ENCODE assay signal across 8 mouse cellular contexts in genomic region chr11:80287150-80287549, GRCm38 (mm10). TPM values are rescaled to one million over a fixed set of nuclear protein-coding genes. Genes with fewer than 3 reads are reported as not detected.
DNase-seq lines count a peak whose midpoint lies in the region; ATAC-seq lines count a peak whose summit lies in the region.

No protein-coding gene starts in this region.

- 14% methylated on average over 5 of the region's 5 CpGs for WGBS in liver, embryonic 11.5 days

- no peaks in the 10 kb centered on the region for H3K36me3 ChIP-seq in liver, embryonic 11.5 days (ENCODE audit: control insufficient read depth, insufficient read depth, low read length)

- H3K4me2 ChIP-seq in liver, embryonic 11.5 days = no peak overlapping the region

- H3K27me3 ChIP-seq in liver, embryonic 11.5 days (replicated peaks; ENCODE audit: control insufficient read depth, insufficient read depth, low read length) = no peaks in the 10 kb centered on the region; the same call in 1 of the 2 replicates

- no peak overlapping the region for H3K27ac ChIP-seq in liver, embryonic 11.5 days (ENCODE audit: low read depth, low read length)

- H3K4me1 ChIP-seq in liver, embryonic 11.5 days (replicated peaks; ENCODE audit: control insufficient read depth, insufficient read depth, low read length) = peaks cover 4% of the 10 kb centered on the region; the same call in 1 of the 2 replicates

- H3K9me3 ChIP-seq in liver, embryonic 11.5 days (ENCODE audit: control insufficient read depth, low read length) = no peaks in the 10 kb centered on the region

- ATAC-seq in liver, embryonic 11.5 days (replicated peaks; ENCODE audit: low FRiP score) = no peak

- H3K9ac ChIP-seq in liver, embryonic 11.5 days (ENCODE audit: low read depth, low read length) = no peak overlapping the region

- no peak overlapping the region for H3K4me3 ChIP-seq in liver, embryonic 11.5 days (ENCODE audit: low read depth, low read length)

- DNase-seq in layer of hippocampus, adult 11-12 months (ENCODE audit: low spot score) = peak; percentile 77
- no peak for DNase-seq in layer of hippocampus, adult 9-10 months (ENCODE audit: low spot score)
- DNase-seq in adrenal gland, adult 2 months = peak; percentile 70
- DNase-seq in embryo, embryonic 10.5 days (ENCODE audit: low spot score) = peak; percentile 90
- DNase-seq in hindlimb bud, embryonic 11.5 days (ENCODE audit: extremely low spot score, low read depth, low spot score) = peak; percentile 69
- DNase-seq in liver, embryonic 11.5 days (ENCODE audit: low spot score) = peak; percentile 60
- DNase-seq in retina, adult 2 months (ENCODE audit: low read depth, low spot score) = peak; percentile 69
- peak; percentile 72 for DNase-seq in thymus, postnatal 25 days

RNA-seq across cellular contexts. Expression of gene Rhbdl3, which starts 13.6 kb away (rescaled TPM):
- total RNA-seq in adrenal gland, adult 2 months (2021) = 1 to 10 TPM; 1.3 to 4.9 TPM
- 1.3 and 2.6 TPM in 2 replicates for polyA plus RNA-seq in adrenal gland, adult 2 months (2012; rRNA removed)
- polyA plus RNA-seq in liver, embryonic 11.5 days (2014; fragmentation: Nextera tagmentation; extraction: Ambion mirVana) = 0.29 and 0.60 TPM in 2 replicates
